Mouse (Mus musculus) mouse trophoblast stem cell (cell line): ENCODE measurements around the gene Pkmyt1.

ENCODE experiments used
- in situ Hi-C, 2 experiments: fragments of 300-500 bp; cut with MseI, MboI; formaldehyde crosslinking; loops; 2 replicates in 1 of 2; 3 replicates in 1 of 2; pipeline ENCODE4 v1.15.1; 2025

Pkmyt1 gene

DNA sequence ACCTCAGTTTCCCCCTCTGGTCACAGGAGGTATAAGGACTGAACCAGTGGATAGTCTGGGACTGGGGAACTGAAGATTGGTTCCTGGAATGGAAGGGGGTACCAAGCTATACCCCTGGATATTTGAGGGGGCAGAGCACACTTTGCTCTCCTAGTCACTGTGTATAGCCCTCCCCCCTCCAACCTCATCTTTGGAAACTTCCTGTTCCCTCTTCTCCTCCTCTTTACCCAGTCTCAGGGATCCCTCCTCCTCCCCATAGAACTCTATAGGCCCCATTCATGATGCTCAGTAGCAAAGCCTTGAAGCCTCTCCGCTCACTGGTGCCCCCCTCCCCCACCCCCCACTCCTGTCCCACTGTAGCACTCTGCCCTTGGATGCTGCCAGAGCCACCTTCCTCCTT is 6.7 kb upstream of the Pkmyt1 start:
- in situ Hi-C loops = no loop called here

DNA sequence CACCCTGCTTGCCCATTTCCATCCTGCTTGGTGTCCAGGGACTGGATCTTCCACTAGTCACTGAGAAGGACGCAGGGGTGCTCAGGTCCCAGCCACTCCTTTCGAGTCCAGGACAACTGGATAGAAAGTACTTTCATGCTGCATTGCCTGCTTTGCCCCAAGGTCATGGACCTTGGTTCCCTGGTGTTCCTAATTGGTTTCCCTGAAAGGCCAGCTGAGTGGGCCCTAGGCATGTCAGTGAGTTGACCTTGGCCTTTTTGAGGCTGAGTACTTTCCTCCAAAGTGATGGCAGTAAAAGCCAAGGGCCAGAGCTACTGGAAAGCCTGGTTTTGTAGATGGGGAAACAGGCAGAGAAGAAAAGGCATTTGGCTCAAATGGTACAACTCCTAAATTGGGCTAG is 4.2 kb upstream of the Pkmyt1 start:
- in situ Hi-C loops = no loop called here

DNA sequence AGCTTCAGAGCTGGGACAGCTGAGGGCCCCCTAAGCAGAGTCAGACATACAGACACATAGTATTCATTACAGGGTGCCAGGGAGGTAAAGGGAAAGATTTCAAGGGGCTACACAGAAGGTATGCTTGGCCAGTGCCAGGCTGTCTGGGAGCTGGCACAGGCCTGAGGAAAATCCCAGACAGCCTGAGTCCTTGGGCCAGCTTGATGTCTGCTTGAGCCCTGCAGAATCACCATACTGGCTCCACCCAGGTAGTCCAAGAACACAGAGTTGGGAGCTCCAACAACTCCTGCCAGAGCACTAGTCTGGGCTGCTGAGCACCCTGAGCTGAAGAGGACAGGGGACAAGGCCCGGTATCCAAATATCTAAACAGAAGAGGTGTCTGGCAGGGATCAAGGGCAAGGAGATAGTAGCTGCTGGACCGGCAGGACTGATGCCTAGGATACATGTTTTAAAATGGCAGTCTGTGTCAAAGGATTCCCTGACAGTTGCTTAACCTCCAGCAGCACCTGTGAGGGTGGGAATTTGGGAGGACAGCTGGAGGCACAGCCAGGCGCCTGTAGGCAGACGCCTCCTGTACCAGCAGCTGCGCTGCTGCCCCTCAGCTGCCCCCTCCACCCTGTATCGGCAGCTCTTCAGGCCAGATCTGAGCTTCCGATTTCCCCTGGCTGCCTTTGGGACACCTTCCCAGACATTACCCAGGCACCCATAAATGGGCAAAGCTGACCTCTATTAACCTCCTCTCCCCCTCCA is 3.6 kb upstream of the Pkmyt1 start, which contains the start of gene 1520401A03Rik:
Gene 1520401A03Rik (minus strand): TSS at position 408 of the 750 bp plus-strand sequence.
- in situ Hi-C loops = no loop called here

DNA sequence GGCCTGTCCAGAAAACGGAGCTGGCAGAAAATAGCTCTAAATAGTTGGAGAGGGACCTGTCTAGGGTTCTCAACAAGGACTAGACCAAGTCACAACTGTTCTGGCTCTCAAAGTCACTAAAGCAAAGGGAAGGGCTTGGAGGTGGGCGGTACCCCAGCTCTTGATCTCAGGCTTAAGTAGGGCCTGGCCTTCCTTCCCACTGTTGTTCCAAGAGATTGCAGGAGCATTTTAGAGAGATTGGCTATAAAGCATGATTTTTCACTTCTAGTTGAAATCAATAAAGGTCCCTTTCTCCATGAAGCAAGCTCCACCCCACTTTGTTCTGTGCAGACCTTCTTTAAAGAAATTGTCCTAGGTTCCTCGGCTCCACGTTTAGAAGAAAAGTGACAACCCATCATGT is 659 bp upstream of the Pkmyt1 start:
- in situ Hi-C loops = no loop called here

DNA sequence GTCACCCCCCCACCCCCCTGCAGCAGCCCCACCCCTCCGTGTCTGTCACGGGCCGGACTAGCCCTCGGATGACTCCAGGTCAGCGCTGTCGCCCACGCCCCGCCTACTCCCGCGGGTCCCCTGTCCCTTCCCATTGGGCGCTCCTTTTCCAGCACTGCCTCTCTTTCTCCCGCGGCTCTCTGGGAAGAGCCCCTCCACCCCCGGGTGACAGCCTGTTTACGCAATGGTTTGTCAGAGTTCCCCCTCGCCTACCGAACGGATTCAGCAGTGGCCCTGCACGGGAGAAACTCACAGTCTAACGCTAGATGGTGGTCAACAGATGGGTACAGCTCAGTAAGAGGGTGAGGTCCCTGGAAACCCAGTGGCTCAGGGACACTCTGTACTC is 614 bp downstream of the Pkmyt1 start:
- in situ Hi-C loops = no loop called here

DNA sequence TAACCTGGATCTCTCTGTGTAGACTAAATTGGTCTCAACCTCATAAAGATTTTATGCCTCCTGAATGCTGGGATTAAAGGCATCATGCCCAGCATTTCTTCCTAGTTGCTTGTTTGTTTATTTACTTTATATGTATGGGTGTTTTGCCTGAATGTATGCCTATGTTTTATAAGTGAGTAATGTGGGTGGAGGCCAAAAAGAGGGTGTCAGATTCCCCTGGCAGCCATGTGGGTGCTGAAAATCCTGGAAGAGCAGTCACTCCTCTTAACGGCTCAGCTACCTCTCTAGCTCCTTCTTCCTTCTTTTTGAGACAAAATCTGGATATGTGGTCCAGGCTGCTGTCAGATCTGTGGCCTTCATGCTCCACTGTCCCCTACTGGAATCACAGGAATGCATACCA is 4.3 kb downstream of the Pkmyt1 start:
- in situ Hi-C loops = no loop called here

DNA sequence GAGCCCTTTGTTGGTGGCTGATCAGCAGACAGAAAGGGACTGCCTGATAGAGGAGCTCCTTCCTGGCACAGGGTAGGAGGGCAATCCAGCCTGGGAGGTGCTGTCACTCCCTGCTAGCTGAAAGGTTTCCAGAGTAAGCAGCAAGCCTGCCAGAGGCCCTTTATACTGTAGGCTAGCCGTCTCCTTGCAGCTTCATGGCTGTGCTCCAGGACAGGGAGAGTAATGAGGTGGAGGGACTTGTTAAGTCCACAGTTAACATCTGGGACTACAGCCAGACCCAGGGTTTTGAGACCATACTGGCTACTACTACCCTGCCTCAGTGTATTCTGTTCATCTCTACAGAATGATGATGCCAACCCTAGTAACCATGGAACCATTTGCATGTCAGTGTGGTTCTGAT is 8.2 kb downstream of the Pkmyt1 start:
- in situ Hi-C loops = no loop called here

DNA sequence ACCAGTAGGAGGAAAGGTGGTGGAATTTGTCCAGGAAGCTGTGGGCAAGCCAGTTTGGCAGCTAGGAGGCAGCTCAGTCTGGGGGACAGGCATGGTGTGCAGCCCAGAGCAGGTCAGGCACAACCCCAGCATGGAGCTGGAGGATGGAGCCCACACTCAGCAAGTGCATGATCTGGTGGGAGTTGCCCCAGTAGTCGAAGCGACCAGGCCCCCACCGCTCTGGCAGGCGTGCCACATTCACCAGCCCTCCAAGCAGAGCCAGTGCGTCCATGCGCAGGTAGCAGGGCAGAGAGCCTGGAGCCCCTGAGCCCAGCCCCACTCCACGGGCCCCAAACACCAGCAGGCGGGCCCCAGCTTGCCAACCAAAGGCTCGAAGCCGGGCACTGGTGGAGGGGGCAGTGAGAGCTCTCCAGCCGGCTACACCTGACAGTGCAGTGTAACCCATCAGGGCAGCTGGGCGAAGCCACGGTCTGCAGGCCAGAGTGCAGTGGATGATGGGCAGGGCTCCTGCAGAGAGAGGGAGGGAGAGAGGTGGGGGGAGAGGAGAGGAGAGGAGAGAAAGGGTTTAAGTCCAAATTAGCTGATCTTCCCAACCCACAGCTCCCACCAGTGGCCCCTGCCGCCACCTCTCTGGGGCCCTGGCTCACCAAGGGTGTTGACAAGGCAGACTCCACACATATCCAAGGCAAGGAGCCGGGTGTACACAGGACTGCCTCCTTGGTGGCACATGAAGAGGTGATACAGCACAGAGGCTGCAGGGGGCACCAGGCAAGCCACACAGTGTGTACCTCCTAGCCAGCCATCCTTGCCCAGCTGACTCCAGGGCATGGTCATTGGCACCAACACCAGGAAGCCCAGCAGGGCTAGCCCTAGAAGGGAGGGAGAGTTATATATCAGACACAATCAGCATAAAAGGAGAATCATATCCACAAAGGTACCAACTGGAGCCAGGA is 11.6 kb downstream of the Pkmyt1 start:
- in situ Hi-C loops = no loop called here

DNA sequence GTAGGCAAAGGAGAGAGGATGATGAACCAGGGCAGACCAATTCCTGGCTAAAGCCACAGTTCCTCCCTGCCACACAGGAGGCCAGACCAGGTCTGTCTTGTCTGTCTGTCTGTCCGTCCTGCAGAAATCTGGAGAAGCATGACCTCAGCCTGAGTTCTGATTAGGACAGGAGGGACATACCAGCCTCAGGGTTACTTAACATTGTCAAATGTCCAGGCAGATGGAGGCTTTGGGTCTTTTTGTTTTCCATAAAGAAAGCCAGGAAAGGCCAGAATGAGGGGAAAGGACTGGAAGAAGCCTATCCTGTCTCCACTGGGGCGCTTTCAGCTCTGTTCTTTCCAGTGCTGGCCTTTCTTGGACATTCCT is 12.7 kb downstream of the Pkmyt1 start:
- in situ Hi-C loops = no loop called here

DNA sequence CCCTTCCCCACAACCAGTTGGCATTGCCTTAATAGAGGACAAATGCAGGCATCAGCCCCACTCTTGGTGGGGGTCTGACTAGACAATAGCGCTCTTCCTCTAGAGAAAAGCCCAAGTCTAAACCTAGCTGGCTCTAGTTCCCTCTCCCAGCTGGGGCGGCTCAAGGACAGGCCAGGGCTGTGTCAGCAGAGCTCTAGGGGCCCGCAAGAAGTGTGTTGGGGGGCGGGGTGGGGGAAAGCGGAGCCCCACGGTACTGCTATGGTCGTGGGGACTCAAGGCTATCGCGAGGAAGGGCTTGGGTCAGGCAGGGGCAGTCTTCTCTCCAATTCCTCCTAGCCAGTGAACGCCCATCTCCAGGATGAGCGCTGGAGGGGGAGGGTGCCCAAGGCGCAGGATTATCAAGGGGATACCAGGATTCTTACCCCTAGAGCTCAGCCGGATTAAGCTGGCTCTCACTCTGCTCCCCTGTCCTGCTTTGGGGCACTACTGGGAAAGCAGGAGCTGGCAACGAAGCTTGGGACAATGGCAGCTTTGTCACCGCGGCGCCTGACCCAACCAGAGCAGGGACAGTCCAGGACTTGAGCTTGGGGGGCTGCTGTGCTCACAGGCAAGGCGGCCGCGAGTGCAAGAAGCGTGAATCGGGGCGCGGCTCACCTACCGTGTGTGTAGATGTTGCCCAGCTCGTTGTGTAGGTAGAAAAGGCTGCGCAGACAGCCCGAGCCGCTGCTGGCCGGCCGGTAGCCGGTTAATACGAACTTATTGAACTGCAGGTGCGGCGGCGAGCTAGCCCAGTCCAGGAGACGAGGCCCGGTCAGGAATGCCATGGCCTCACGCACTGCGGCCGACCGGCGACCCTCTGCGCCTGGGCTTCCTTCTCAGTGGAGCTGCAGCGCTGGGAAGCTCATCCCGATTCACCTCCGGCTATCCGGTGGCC is 13.3 kb downstream of the Pkmyt1 start:
- in situ Hi-C loops = no loop called here

DNA sequence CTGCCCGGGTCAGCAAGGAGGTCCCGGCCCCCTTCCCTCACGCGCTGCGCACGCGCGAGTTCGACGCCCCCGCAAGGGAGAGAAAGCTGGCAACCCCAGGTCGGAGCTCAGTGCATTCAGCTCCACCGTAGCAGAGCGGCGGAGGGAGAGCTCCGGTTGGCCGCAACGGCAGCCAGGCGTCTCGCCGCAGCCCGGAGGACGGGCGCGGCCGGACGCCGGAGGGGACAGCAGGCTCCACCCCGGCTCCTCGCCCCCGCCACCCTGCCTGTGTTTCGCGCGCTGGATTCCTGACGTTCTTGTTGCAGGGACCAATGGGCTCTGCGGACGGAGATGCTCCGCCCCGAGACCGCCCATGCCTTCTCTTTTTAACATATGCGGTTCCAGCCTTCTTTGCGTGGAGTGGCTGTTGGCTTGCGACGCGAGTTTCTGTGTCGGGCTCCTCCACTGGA is 14.0 kb downstream of the Pkmyt1 start:
- in situ Hi-C loops = no loop called here

DNA sequence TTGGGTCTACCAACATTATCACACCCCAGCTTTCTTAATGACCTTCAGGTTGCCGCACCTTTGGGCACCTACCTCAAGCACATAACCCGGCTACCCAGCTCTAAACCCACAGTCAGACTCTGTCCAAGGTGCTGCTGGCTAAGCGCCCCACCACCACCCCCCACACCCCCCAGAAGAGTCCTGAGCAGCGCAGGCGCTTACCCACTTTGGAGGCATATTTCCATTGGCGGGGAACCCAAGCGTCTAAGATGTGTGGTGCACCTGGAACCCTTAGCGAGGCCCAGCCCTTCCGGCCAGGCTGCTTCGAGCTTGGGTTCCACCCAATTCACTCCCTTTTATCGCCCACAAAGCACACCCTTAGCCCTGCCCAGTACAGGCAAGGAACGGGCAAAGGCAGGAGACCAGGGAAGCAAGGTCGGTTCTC is 14.5 kb downstream of the Pkmyt1 start, which contains the start of gene Paqr4:
Gene Paqr4 (minus strand): TSS at position 270 of the 424 bp plus-strand sequence.
- in situ Hi-C loops = no loop called here

DNA sequence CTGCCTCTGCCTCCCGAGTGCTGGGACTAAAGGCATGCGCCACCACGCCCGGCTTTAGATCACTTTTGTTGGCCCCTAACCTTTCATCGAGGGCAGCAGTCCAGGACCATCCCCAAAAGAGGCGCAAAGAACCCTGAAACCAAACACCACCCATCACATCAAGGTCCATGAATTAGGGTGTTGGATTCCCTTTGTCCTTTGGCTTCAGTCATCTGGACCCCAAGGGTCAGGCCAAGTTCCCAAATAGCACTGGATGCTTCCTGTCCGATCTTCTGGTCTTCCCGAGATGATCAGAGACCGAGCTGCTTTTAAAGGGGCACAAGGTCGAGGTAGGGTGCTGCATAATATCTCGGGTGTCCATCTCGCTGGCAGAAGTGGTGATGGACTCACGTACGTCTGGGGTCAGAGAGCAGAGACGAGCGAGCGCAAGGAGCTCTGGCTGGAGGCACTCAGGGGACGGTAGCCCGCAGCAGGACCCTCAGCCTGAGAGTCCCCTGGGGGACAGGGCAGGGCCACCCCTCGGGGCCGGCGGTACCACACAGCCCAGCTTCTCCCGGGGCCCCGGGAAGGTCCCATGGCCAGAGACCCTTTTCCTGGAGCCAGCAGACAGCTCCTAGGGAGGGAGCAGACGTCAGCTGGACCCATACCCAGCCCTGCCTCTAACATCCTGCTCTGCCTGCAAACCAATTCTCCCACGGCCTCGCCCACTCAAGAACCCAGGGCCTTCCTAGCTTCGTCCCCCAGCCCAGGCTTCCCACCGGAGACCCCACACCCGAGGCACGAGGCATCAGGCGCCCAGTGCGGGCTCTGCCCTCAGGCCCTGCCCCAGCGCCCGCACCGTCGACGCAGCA is 15.4 kb downstream of the Pkmyt1 start:
- in situ Hi-C loops = no loop called here

DNA sequence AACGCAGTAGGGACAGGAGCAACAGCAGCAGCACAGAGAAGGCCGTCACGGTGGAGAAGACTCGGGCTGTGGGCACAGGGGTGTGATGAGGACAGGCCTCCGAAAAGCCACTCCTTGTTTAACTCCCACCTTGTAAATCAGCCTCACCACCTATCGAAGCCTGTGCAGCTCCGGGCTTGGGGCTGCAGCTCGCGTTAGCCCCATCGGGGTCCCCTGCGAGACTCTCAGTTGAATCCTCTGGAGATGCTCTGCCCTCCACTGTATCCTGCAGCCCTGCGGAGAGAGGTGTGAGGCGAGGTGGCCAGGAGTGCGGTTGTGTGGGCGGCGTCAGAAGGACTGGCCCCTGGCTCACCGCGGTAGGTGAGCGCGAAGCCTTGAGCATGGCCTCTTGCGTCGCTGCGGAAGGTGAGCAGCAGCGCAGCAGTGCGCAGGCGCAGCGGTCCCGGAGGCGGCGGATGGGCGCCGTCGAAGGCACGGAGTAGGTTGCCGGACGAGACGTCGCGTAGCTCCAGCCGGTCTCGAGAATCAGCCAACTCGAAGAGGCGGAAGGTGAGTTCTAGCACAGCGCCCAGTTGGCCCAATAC is 16.2 kb downstream of the Pkmyt1 start:
- in situ Hi-C loops = no loop called here

DNA sequence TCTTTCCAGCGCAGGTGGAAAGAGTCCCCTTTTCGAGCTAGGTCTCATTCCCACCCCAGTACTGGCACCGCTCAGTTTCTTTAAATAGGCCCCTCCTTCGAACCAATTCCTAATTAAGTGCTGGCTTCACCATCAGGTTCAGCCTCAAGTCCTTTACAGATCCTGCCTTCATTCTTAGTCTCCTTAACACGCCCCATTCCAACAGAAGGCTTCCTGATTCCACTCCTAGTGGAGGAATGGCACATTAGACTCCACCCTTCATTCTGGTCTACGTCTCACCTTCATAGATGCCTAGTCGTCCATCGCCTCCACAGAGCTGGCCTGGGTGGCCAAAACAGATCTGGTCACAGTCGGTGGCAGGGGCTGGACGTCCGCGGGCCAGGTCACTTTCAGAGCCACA is 16.8 kb downstream of the Pkmyt1 start:
- in situ Hi-C loops = no loop called here

DNA sequence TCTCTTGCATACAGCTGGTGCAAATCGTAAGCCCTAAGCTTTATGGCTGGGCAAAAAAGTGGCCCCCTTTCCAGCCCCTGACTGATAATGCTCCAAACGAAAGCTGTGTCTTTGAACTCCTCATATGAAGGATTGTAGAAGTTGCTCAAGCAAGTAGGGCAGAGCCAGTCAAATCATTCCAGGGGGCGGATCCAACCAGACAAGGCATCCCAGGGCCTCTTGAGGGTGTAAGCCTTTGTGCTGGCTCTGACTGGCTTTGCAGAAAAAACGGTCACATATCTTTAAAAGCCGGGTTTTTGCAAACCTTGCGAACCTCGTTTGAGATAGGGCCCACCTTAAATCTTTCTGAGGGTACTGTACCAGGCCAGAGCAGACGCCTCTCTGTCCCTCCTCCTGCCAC is 17.9 kb downstream of the Pkmyt1 start:
- in situ Hi-C loops = no loop called here

DNA sequence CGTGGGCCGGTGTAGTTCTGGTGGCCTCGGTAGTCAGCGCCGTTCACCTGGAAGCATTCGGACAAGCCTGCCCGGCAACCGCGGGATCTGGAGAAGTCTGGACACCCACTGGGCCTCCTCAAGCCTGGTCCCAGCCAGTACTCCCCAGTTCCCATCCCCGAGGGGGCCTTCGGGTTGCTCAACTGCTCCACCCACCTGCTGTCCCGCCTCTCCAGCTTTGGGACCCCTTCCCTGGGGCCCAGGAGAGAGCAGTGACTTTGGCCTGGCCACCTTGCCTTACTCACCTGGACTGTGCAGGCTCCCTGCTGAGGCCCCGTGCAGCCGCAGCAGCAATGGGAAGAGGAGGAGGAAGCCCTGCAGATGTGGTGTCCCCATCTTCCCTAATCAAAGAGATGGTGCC is 18.5 kb downstream of the Pkmyt1 start:
- in situ Hi-C loops = no loop called here

DNA sequence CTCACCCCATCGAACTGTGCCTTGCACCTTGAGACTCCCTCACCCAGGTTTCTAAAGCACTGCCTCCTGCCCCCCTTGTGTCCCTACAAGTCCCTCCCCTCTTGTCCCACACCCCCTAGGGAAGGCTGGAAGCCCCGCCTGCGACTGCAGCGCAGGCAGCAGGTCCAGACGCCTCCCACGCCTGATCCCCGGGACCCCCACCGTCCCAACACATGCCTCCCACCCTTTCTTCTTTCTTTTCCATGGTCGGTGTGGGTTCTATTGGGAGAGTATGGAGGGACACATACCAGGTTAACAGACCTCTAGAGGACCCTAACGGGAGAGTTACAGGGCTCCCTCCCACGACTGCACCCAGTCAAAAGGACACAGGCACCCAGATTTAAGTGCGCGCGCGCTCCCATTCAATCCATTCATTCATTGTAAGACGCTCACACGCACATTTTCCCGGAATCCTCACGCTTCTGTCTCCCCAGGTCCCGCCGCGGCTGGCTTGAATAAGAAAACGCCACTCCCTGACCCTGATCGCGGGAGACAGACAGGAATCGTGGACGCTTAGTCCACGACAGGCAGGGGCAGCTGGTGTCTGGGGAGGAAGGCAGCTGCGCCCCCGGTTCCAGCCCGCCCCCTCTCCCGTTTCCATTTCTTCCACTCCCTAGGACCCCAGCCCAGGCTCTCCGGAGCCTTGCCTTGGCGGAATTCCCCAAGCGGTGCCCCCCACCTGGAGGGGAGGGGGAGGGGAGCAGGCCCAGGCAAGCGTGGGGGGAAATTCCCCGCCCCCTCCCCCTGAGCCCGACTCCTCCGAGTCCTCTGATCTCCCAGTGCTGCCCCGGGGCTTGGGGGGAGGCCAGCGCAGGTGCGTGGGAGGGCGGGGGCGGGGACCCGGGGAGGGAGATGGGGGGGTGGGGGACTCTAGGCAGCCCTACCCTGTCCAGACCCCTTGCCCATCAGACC is 19.4 kb downstream of the Pkmyt1 start, which contains the start of gene Kremen2:
Gene Kremen2 (minus strand): TSS at position 533 of the 951 bp plus-strand sequence.
- in situ Hi-C loops = no loop called here

DNA sequence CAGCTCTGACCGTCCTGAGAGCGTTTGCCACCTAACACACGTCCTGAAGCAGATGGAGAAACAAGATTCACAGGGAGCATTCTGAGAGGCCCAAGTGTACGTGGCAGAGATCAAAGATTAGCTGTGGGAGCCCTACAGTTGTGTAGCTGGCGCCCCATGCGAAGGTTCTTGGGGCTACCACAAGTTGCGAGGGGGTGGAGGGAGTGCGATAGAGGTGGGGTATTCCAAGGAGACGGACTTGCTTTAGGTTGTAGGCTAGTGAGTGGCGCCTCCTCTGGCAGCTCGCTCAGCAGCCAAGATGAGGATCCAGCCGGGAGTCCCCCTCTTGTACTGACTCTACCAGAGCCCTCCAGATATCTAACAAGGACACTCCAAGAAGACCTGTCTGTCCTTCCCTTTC is 20.2 kb downstream of the Pkmyt1 start:
- in situ Hi-C loops = no loop called here
